Mouse (Mus musculus) spleen, embryonic (tissue): ENCODE measurements around the gene Cnot3.
"Not testable (repeated sequence)": the region's sequence is repeated elsewhere in the genome, so short reads cannot be mapped to it uniquely, and the experiment has no call there.

Source experiments
- CTCF ChIA-PET: fragments of 350-600 bp; sonication (Branson Sonifier 250); formaldehyde crosslinking; loops from one replicate; lab custom pipeline; 2022; lab: Charles Lee

The Cnot3 gene

GRCm38 (mm10) chr7:3644672-3645487, at the start of gene Cnot3:
TSS of gene Cnot3 (plus strand) at chr7:3645268.
- CTCF ChIA-PET: interaction anchor here (0.6 to 1.1 kb wide), 3 partner anchors 45 to 1375 kb away, joined by 3 to 12 read pairs (median 4); no protein-coding TSS in a partner anchor

- CTCF ChIA-PET: not testable (repeated sequence)
Measured at GRCm38 (mm10) chr7:3597755-3598154, 47.3 kb upstream of the Cnot3 start.

DNA sequence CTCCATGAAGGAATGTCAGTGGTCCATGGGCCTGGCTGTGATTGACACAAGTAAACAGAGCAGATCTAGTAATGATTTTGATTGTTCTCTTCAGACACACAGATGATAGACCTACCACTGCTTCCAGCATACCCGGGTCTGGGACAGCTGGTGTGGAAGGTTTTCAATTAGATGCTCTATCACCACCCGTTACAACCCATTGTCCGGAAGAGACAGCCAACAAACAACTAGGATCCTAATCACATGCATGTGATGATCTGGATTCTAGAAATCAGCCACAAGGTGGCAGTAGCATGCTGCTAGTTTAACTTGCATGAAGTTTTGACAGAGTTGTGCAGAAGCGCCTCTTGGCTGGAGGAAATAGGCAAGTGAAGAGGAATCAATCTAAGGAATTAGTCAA, 43.9 kb upstream of the Cnot3 start:
- CTCF ChIA-PET: no interaction called here

DNA sequence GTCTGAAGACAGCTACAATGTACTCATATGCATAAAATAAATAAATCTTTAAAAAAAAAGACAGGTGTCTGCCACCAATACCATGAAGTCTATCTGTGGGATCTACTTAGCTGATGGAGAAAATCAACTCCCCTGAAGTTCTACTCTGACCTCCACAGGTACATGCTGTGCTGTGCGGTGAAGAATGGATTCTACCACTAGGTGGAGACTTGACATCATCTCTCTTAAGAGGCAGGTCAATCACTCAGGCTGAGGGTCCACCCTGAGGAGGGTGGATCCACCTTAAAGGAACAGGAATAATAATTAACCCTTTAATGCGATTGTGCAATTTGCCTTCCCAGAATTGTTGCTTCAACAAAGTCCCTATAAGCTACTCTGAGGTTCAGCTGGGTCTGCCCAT, 38.3 kb upstream of the Cnot3 start:
- CTCF ChIA-PET: no interaction called here

DNA sequence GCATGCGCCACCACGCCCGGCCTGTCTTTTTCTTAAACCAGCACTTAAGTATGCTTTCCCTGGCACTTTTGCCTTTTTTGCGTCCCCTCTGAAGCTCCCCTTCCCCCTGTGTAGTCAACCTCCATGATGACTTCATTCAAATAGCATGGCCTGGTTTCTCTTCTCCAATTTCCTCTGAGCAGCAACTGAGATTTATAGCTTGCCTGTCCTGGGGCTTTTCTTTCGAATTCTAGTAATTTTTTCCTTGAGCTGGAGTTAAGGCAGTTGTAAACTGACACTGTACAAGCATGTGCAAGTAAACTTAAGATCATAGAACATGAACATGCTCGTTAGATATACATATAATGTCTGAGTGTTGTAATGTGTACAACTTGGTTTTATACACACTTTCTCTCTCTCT, 37.7 kb upstream of the Cnot3 start:
- CTCF ChIA-PET: no interaction called here

- CTCF ChIA-PET: no interaction called here
Measured at GRCm38 (mm10) chr7:3608668-3609067, 36.4 kb upstream of the Cnot3 start.

DNA sequence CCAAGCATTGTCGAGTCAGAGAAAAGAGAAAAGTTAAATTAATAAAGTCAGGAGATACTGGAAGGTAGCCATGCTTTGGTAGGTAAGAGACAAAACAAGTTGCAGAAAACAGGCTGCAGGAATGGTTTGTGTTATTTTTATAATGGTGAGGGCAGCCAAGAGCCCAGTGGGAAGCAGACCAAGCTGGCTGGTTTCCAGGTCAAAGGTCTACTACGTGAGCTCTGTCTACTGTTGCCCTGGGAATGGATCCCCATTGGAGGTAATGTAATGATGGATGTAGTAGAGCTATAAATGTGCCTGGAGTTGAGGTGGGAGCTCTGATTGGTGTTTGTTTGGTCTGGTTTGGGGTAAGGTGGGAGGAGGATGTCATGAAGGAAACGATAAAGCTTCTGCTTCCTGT, 36.0 kb upstream of the Cnot3 start:
- CTCF ChIA-PET: no interaction called here

DNA sequence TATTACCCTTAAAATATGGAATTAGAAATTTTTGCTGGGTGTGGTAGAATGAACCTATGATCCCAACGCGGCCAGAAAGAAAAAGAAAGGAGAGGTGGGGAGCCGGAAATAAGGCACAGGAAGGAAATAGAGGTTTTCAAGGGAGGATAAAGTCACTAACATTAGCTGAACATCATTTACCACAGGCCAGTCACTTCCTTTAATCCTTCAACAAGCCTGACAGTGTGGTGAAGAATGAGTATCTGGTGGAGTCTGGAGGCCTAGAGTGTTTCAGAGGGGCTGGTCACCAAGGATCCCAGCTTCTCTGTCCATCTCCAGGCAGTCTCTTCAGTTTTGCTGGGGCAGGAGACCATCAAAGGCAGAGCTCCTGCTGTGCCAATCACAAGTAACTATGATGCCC, 34.6 kb upstream of the Cnot3 start:
- CTCF ChIA-PET: no interaction called here

GRCm38 (mm10) chr7:3611006-3611405, 34.1 kb upstream of the Cnot3 start:
- CTCF ChIA-PET: no interaction called here

- CTCF ChIA-PET: no interaction called here
Measured at GRCm38 (mm10) chr7:3614021-3614420, 31.0 kb upstream of the Cnot3 start.

- CTCF ChIA-PET: interaction anchor here (0.6 kb wide), 2 partner anchors 30 to 285 kb away, joined by 5 to 10 read pairs; no protein-coding TSS in a partner anchor
Measured at GRCm38 (mm10) chr7:3616057-3616388, 29.0 kb upstream of the Cnot3 start, which contains the start of gene Oscar. TSS of gene Oscar (minus strand) at chr7:3616157.

DNA sequence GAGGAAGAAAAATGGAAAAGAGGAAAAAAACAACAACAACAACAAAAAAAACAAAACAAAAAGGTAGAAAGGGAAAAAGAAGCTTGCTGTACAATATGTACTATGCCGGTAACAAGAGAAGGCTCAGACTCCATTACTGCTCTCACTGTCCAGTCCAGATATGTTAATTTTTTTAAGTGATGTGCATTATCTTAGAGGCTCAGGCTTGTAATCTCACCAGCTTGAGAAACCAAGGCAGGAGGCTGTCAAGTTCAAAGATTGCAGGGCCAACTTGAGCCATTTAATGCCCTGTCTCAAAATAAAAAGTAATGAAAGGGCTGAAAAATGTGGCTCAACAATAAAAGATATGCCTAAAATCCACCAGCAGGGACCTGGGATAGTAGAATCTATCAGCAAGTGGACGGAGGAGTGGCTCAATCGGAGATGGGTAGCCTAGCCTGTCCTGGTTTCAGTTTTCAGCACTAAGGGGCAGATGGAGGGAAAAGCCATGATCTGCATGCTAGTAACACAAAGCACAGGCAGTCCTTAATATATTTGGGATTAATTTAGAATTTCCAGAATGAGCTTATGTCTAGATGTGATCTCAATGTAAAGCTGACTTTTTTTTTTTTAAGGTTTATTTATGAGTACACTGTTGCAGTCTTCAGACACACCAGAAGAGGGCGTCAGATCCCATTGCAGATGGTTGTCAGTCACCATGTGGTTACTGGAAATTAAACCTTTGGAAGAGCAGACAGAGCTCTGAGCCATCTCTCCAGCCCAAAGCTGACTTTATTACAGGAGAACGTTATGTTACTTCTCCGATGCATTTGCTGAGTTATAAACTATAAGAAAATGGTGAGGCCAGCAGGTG, 28.5 kb upstream of the Cnot3 start:
- CTCF ChIA-PET: interaction anchor here (0.6 kb wide), 2 partner anchors 285 to 1041 kb away, joined by 3 to 5 read pairs; no protein-coding TSS in a partner anchor

- CTCF ChIA-PET: no interaction called here
Measured at GRCm38 (mm10) chr7:3617242-3617995, 27.6 kb upstream of the Cnot3 start, which contains the start of gene Ndufa3. TSS of gene Ndufa3 (plus strand) at chr7:3617373.

GRCm38 (mm10) chr7:3629030-3629429, 16.0 kb upstream of the Cnot3 start:
- CTCF ChIA-PET: interaction anchor here (0.5 kb wide), 1 partner anchor 43 kb away, joined by 5 read pairs; no protein-coding TSS in a partner anchor

DNA sequence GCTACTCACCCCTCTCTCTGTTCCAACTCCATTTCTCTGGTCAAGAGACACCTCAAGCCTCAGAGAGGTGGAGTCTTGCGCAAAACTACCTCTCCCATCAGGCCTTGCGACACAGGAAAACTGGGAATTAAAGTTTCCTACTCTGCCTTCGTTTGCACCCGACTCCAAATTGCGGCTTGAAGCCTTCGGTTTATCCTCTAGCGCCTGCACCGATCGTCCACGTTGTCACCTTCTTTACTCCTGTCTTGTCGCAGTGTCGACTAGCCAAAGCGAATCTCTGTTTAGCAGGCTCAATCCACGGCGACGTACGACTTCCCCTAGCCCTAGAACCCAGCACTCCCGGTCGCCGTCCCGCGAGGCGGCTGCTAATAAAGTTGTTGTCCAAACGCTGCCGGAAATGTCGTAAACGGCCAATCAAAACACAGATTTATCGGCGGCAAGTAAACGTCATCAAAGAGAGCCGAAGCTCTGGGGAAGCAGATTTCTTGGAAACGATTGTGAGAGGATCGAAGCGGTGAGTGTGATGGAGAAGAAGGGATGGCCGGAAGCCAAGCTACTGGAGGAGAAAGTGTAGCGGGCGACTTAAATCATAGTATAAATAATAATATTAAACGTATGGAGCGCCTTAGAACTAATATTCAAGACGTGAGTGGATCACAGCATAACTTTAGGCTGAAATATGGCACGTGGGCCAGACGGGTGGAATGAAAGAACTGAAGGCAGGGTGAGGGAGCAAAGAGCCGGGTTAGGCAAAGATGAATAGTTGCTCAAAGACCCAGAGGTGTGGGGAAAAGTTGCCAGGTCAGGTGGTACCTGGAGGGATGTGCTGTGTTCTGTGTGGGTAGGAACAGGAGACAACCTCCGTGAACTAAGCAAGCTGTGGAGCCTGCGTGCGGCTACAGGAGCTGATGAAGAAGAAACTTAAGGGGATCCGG, 15.3 kb upstream of the Cnot3 start, which contains the start of the genes Tfpt and Prpf31:
TSS of gene Tfpt (minus strand) at position 387 of the 935 bp plus-strand sequence.
TSS of gene Prpf31 (plus strand) at position 443 of the 935 bp plus-strand sequence.
- CTCF ChIA-PET: interaction anchor here (0.5 kb wide), 1 partner anchor 1050 kb away, joined by 4 read pairs; no protein-coding TSS in a partner anchor

DNA sequence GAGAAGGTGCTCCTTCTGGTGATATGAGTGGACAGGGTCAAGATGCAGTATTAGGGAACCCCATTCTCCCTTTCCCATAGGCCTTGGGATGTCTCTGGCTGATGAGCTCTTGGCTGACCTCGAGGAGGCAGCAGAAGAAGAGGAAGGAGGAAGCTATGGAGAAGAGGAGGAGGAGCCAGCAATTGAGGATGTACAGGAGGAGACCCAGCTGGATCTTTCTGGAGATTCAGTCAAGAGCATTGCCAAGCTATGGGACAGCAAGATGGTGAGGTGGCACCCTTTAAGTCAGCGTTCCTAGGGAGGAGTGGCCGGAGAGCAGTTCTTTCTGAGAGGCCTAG, 14.6 kb upstream of the Cnot3 start:
- CTCF ChIA-PET: interaction anchor here (0.5 to 0.6 kb wide), 2 partner anchors 500 to 1049 kb away, joined by 4 to 12 read pairs; no protein-coding TSS in a partner anchor

- CTCF ChIA-PET: no interaction called here
Measured at GRCm38 (mm10) chr7:3643412-3643811, 1.7 kb upstream of the Cnot3 start.

GRCm38 (mm10) chr7:3643843-3644242, 1.2 kb upstream of the Cnot3 start:
- CTCF ChIA-PET: no interaction called here

DNA sequence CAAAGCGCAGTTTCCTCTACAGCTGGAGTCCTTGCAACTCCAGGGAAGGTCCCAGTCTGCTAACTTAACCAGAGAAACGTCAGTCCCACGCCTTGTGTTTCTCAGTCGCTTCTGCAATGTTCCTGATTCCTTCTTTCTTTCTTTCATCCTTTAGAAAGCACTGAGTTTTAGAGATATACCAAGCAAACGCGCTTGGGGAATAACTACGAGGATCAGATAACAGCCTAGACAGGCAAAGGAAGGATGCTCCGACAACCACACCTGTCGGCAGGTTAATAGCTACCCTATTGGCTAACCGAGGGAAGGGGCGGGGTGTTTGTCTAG, 758 bp upstream of the Cnot3 start:
- CTCF ChIA-PET: no interaction called here

DNA sequence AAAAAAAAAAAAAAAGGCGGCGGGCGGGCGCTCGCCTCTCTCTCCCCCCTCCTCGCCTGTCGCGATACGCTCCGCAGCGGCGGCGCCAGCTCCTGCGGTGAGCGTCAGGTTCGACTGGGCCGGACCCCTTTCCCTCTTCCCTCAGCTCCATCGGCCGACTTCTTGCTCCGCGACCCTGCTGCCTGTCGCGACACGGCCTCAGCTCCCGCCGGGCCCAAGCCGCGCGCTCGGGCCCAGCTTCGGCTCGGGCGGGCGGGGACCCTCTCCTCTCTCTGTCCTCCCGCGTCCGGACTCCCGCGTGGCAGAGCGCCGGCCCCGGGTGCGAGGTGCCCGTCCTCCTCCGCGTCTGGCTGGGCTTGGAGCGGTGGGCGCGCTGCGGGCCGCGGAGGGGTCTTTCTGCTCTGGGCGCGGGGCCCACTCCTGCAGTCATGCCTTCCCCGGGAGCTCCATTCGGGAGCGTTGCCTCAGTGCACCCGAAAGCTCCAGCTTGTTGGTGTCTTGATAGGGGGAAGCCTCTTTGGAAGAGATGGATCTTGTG, 489 bp downstream of the Cnot3 start:
- CTCF ChIA-PET: interaction anchor here (0.6 to 1.1 kb wide), 3 partner anchors 45 to 1374 kb away, joined by 3 to 12 read pairs (median 4); no protein-coding TSS in a partner anchor
